25 mouse cellular contexts compared by ENCODE assay signal in genomic region chr1:106555498-106556168, GRCm38 (mm10).
DNase-seq lines count a peak whose midpoint lies in the region; ATAC-seq lines count a peak whose summit lies in the region.
"Had no signal": no experiment of that assay in that cellular context is flagged by ENCODE, and none has a peak within 500 bp of the region (broad histone marks: within the 10 kb centered on the region; RNA-seq: fewer than 3 reads in every experiment).

No protein-coding gene starts in this region.

- no peak overlapping the region for H3K4me3 ChIP-seq in embryonic facial prominence, embryonic 14.5 days (ENCODE audit: low read depth, low read length)
- H3K4me3 ChIP-seq in embryonic facial prominence, embryonic 10.5 days = no peak overlapping the region
- H3K4me3 ChIP-seq in heart, embryonic 15.5 days = no peak overlapping the region
- H3K4me3 ChIP-seq in lung, embryonic 15.5 days = no peak overlapping the region
- no peak overlapping the region for H3K4me3 ChIP-seq in hindbrain, embryonic 13.5 days
- H3K4me3 ChIP-seq: embryonic facial prominence, embryonic 12.5 days; erythroblast, embryonic 14.5 days; forebrain, embryonic 13.5 days; gastrocnemius, adult 2 months; liver, embryonic 12.5 days; midbrain, embryonic 15.5 days; neural tube, embryonic 12.5 days had no signal

- H3K27me3 ChIP-seq in embryonic facial prominence, embryonic 14.5 days (replicated peaks; ENCODE audit: control insufficient read depth, insufficient read depth, low read length) = no peaks in the 10 kb centered on the region
- no peaks in the 10 kb centered on the region for H3K27me3 ChIP-seq in embryonic facial prominence, embryonic 10.5 days (replicated peaks; ENCODE audit: low read depth, poor library complexity, severe bottlenecking)
- no peaks in the 10 kb centered on the region for H3K27me3 ChIP-seq in heart, embryonic 15.5 days
- H3K27me3 ChIP-seq in lung, embryonic 15.5 days = no peaks in the 10 kb centered on the region
- no peaks in the 10 kb centered on the region for H3K27me3 ChIP-seq in hindbrain, embryonic 13.5 days
- H3K27me3 ChIP-seq: embryonic facial prominence, embryonic 12.5 days; forebrain, embryonic 13.5 days; liver, embryonic 12.5 days; midbrain, embryonic 15.5 days; neural tube, embryonic 12.5 days had no signal

- peak; percentile 32; the same call in 1 of the 2 replicates for ATAC-seq in embryonic facial prominence, embryonic 14.5 days (ENCODE audit: low read depth)
- no peak for ATAC-seq in heart, embryonic 15.5 days (replicated peaks; ENCODE audit: insufficient number of reproducible peaks, insufficient read depth, low FRiP score, low read depth)
- ATAC-seq in lung, embryonic 15.5 days (ENCODE audit: borderline replicate concordance, extremely low read depth, low FRiP score, low TSS enrichment) = no peak
- ATAC-seq in megakaryocyte progenitor cell, adult 5-6 weeks (replicated peaks; ENCODE audit: poor library complexity) = peak; percentile 33; the same call in 1 of the 2 replicates
- ATAC-seq in hindbrain, embryonic 13.5 days (ENCODE audit: low FRiP score) = no peak
- ATAC-seq: CD4-positive, CD25-positive, alpha-beta regulatory T cell, adult 4 months; forebrain, embryonic 13.5 days; liver, embryonic 12.5 days; midbrain, embryonic 15.5 days had no signal

- H3K9ac ChIP-seq in embryonic facial prominence, embryonic 14.5 days (ENCODE audit: low read depth, low read length) = no peak overlapping the region
- H3K9ac ChIP-seq in heart, embryonic 15.5 days = no peak overlapping the region
- no peak overlapping the region for H3K9ac ChIP-seq in lung, embryonic 15.5 days
- no peak overlapping the region for H3K9ac ChIP-seq in hindbrain, embryonic 13.5 days
- H3K9ac ChIP-seq: embryonic facial prominence, embryonic 12.5 days; forebrain, embryonic 13.5 days; liver, embryonic 12.5 days; midbrain, embryonic 15.5 days; neural tube, embryonic 12.5 days had no signal

- intact Hi-C loops in heart, postnatal 14 days (cut with DNase I) = no loop called here

- no peak overlapping the region for H3K27ac ChIP-seq in embryonic facial prominence, embryonic 14.5 days (replicated peaks; ENCODE audit: low read depth, low read length)
- H3K27ac ChIP-seq in embryonic facial prominence, embryonic 10.5 days (replicated peaks) = no peak overlapping the region
- peak overlapping the region; percentile 85 for H3K27ac ChIP-seq in heart, embryonic 15.5 days
- H3K27ac ChIP-seq in lung, embryonic 15.5 days = 0 out of 2 replicates have a peak overlapping the region, but pooled peaks have one; percentile 8
- no peak overlapping the region for H3K27ac ChIP-seq in hindbrain, embryonic 13.5 days
- H3K27ac ChIP-seq: embryonic facial prominence, embryonic 12.5 days; forebrain, embryonic 13.5 days; gastrocnemius, adult 2 months; liver, embryonic 12.5 days; midbrain, embryonic 15.5 days; neural tube, embryonic 12.5 days had no signal

- no peaks in the 10 kb centered on the region for H3K36me3 ChIP-seq in embryonic facial prominence, embryonic 14.5 days (ENCODE audit: control insufficient read depth, insufficient read depth, low read length)
- no peaks in the 10 kb centered on the region for H3K36me3 ChIP-seq in embryonic facial prominence, embryonic 10.5 days (replicated peaks)
- H3K36me3 ChIP-seq in heart, embryonic 15.5 days = no peaks in the 10 kb centered on the region
- no peaks in the 10 kb centered on the region for H3K36me3 ChIP-seq in lung, embryonic 15.5 days
- no peaks in the 10 kb centered on the region for H3K36me3 ChIP-seq in hindbrain, embryonic 13.5 days
- H3K36me3 ChIP-seq: embryonic facial prominence, embryonic 12.5 days; liver, embryonic 12.5 days; midbrain, embryonic 15.5 days; neural tube, embryonic 12.5 days had no signal

- DNase-seq in embryonic facial prominence, embryonic 14.5 days (ENCODE audit: low spot score) = no peak
- DNase-seq in embryonic facial prominence, embryonic 10.5 days (ENCODE audit: low spot score) = no peak
- no peak for DNase-seq in heart, postnatal 14 days
- DNase-seq in lung, postnatal 10 days = no peak
- DNase-seq: adrenal gland, adult 2 months; cerebellum, adult 11-12 months; cerebellum, postnatal 14 days; gastrocnemius, adult 2 months; kidney, adult 18-20 months; kidney, postnatal 10 days; left cerebral cortex, postnatal 4 days; lung, adult 18-20 months; right cerebral cortex, postnatal 14 days; thymus, postnatal 14 days had no signal

- H3K4me1 ChIP-seq in embryonic facial prominence, embryonic 14.5 days (ENCODE audit: control insufficient read depth, insufficient read depth, low read length) = peaks cover 28% of the 10 kb centered on the region
- H3K4me1 ChIP-seq in embryonic facial prominence, embryonic 10.5 days = peaks cover 15% of the 10 kb centered on the region; the same call in 1 of the 2 replicates
- H3K4me1 ChIP-seq in heart, embryonic 15.5 days (replicated peaks) = peaks cover 56% of the 10 kb centered on the region
- peaks cover 41% of the 10 kb centered on the region for H3K4me1 ChIP-seq in lung, embryonic 15.5 days
- H3K4me1 ChIP-seq in hindbrain, embryonic 13.5 days (replicated peaks) = 0 out of 2 replicates have a peak, but pooled peaks cover 4% of the 10 kb centered on the region
- H3K4me1 ChIP-seq: forebrain, embryonic 13.5 days; liver, embryonic 12.5 days; midbrain, embryonic 15.5 days; neural tube, embryonic 12.5 days had no signal

- WGBS in embryonic facial prominence, embryonic 14.5 days = 56% methylated on average over 9 of the region's 9 CpGs
- 73% methylated on average over 9 of the region's 9 CpGs for WGBS in embryonic facial prominence, embryonic 10.5 days
- WGBS in heart, embryonic 15.5 days = 31% methylated on average over 9 of the region's 9 CpGs
- 48% methylated on average over 9 of the region's 9 CpGs for WGBS in lung, embryonic 15.5 days
- WGBS in hindbrain, embryonic 13.5 days = 90% methylated on average over 9 of the region's 9 CpGs

- H3K9me3 ChIP-seq in embryonic facial prominence, embryonic 14.5 days (ENCODE audit: control insufficient read depth, low read length) = no peaks in the 10 kb centered on the region
- no peaks in the 10 kb centered on the region for H3K9me3 ChIP-seq in embryonic facial prominence, embryonic 10.5 days
- no peaks in the 10 kb centered on the region for H3K9me3 ChIP-seq in heart, embryonic 15.5 days (replicated peaks)
- H3K9me3 ChIP-seq in lung, embryonic 15.5 days = no peaks in the 10 kb centered on the region
- H3K9me3 ChIP-seq in hindbrain, embryonic 13.5 days = no peaks in the 10 kb centered on the region
- H3K9me3 ChIP-seq: embryonic facial prominence, embryonic 12.5 days; forebrain, embryonic 13.5 days; liver, embryonic 12.5 days; midbrain, embryonic 15.5 days; neural tube, embryonic 12.5 days had no signal

- no peak overlapping the region for H3K4me2 ChIP-seq in embryonic facial prominence, embryonic 14.5 days (ENCODE audit: low read depth, low read length)
- H3K4me2 ChIP-seq in heart, embryonic 15.5 days = no peak overlapping the region
- H3K4me2 ChIP-seq in lung, embryonic 15.5 days = no peak overlapping the region
- no peak overlapping the region for H3K4me2 ChIP-seq in hindbrain, embryonic 13.5 days
- H3K4me2 ChIP-seq: embryonic facial prominence, embryonic 12.5 days; forebrain, embryonic 13.5 days; liver, embryonic 12.5 days; midbrain, embryonic 15.5 days; neural tube, embryonic 12.5 days had no signal

Comparison
In these comparisons a context has a peak if more than half of its experiments do, and no peak if none do; other contexts are left out.
1. ATAC-seq: peak in embryonic facial prominence, embryonic 14.5 days (single experiment) and megakaryocyte progenitor cell, adult 5-6 weeks (single experiment); none in heart, embryonic 15.5 days (single experiment), lung, embryonic 15.5 days (single experiment) and hindbrain, embryonic 13.5 days (single experiment).
2. H3K27ac ChIP-seq: peak in heart, embryonic 15.5 days (single experiment) and lung, embryonic 15.5 days (single experiment); none in embryonic facial prominence, embryonic 14.5 days (single experiment), embryonic facial prominence, embryonic 10.5 days (single experiment) and hindbrain, embryonic 13.5 days (single experiment).